In the genomic region with DNA sequence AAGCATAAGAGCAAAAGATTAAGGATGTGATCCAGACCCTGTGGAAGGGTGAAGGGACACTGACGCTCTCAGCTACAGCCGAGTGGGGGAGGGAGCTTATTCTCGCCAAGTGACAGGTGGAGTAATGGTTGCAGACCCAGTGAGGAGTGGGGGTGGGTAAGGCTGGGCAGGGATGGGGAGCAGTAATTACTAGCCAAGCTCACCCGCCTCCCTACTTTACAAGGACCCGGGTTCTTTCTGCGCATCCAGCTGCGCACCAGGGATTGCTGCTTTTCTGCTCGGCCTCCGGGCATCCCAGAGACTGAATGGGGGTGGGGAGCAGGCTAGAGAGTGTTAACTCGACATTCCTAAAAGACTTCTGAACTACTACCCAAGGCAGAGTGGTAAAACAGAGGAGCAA, we compare ENCODE assay signal across 14 mouse cellular contexts. TPM values are rescaled to one million over a fixed set of nuclear protein-coding genes. Genes with fewer than 3 reads are reported as not detected.
DNase-seq lines count a peak whose midpoint lies in the region; ATAC-seq and TF ChIP-seq lines count a peak whose summit lies in the region.
"Had no signal": no experiment of that assay in that cellular context is flagged by ENCODE, and none has a peak within 500 bp of the region (broad histone marks: within the 10 kb centered on the region; RNA-seq: fewer than 3 reads in every experiment).

No protein-coding gene starts in this region.

- under 1% methylated on average over 10 of the region's 10 CpGs for WGBS in forebrain, embryonic 13.5 days
- WGBS in limb, embryonic 10.5 days, result under 1% methylated on average over 10 of the region's 10 CpGs
- 0% methylated on average over 10 of the region's 10 CpGs for WGBS in neural tube, embryonic 11.5 days
- WGBS in kidney, embryonic 14.5 days, result 1% methylated on average over 10 of the region's 10 CpGs
- 0% methylated on average over 10 of the region's 10 CpGs for WGBS in lung, postnatal 0 days

- H3K27ac ChIP-seq in forebrain, embryonic 13.5 days, result no peak overlapping the region
- no peak overlapping the region for H3K27ac ChIP-seq in limb, embryonic 10.5 days
- H3K27ac ChIP-seq in neural tube, embryonic 11.5 days (ENCODE audit: low read depth, low read length), result no peak overlapping the region
- H3K27ac ChIP-seq in kidney, embryonic 14.5 days (ENCODE audit: low read depth, low read length), result no peak overlapping the region
- H3K27ac ChIP-seq in lung, postnatal 0 days (ENCODE audit: low read length), result no peak overlapping the region

- peaks cover 94% of the 10 kb centered on the region for H3K27me3 ChIP-seq in forebrain, embryonic 13.5 days
- peaks cover 100% of the 10 kb centered on the region for H3K27me3 ChIP-seq in limb, embryonic 10.5 days (ENCODE audit: low read depth, poor library complexity, severe bottlenecking)
- H3K27me3 ChIP-seq in neural tube, embryonic 11.5 days (ENCODE audit: control insufficient read depth, insufficient read depth, low read length), result peaks cover 71% of the 10 kb centered on the region
- peaks cover 85% of the 10 kb centered on the region for H3K27me3 ChIP-seq in kidney, embryonic 14.5 days (ENCODE audit: control insufficient read depth, insufficient read depth, low read length)
- H3K27me3 ChIP-seq in lung, postnatal 0 days (replicated peaks; ENCODE audit: insufficient read depth, low read length), result peaks cover 16% of the 10 kb centered on the region; the same call in 1 of the 2 replicates

- H3K36me3 ChIP-seq in forebrain, embryonic 13.5 days (ENCODE audit: poor library complexity, severe bottlenecking), result no peaks in the 10 kb centered on the region
- H3K36me3 ChIP-seq in limb, embryonic 10.5 days, result no peaks in the 10 kb centered on the region
- H3K36me3 ChIP-seq in neural tube, embryonic 11.5 days (ENCODE audit: control insufficient read depth, insufficient read depth, low read length), result no peaks in the 10 kb centered on the region
- H3K36me3 ChIP-seq in kidney, embryonic 14.5 days (ENCODE audit: control insufficient read depth, insufficient read depth, low read length), result no peaks in the 10 kb centered on the region
- H3K36me3 ChIP-seq in lung, postnatal 0 days (ENCODE audit: insufficient read depth, low read length), result no peaks in the 10 kb centered on the region

- H3K9me3 ChIP-seq in forebrain, embryonic 13.5 days (replicated peaks), result no peaks in the 10 kb centered on the region
- no peaks in the 10 kb centered on the region for H3K9me3 ChIP-seq in limb, embryonic 10.5 days (replicated peaks)
- H3K9me3 ChIP-seq in neural tube, embryonic 11.5 days (ENCODE audit: control insufficient read depth, low read length), result no peaks in the 10 kb centered on the region
- H3K9me3 ChIP-seq in kidney, embryonic 14.5 days (ENCODE audit: control insufficient read depth, low read length), result no peaks in the 10 kb centered on the region
- H3K9me3 ChIP-seq in lung, postnatal 0 days (ENCODE audit: low read length), result no peaks in the 10 kb centered on the region

- 0 out of 2 replicates have a peak overlapping the region, but pooled peaks have one; percentile 12 for H3K4me3 ChIP-seq in forebrain, embryonic 13.5 days
- peak overlapping the region; percentile 13; the same call in 1 of the 2 replicates for H3K4me3 ChIP-seq in limb, embryonic 10.5 days
- H3K4me3 ChIP-seq in neural tube, embryonic 11.5 days (ENCODE audit: low read depth, low read length), result peak overlapping the region; percentile 11; the same call in 1 of the 2 replicates
- H3K4me3 ChIP-seq in kidney, embryonic 14.5 days (ENCODE audit: low read length), result no peak overlapping the region
- H3K4me3 ChIP-seq in lung, postnatal 0 days (ENCODE audit: low read depth, low read length), result no peak overlapping the region

- peak; percentile 27 to 29 for DNase-seq in cerebellum, postnatal 10 days
- DNase-seq in cerebellum, postnatal 25 days, result no peak
- peak; percentile 38 for DNase-seq in limb, embryonic 10.5 days (ENCODE audit: low spot score)
- peak; percentile 54 for DNase-seq in neural tube, embryonic 11.5 days (ENCODE audit: low spot score)
- no peak for DNase-seq in lung, postnatal 0 days (ENCODE audit: low spot score)
- no peak for DNase-seq in layer of hippocampus, postnatal 25 days (ENCODE audit: extremely low spot score in 1 of 2, low spot score in 1 of 2)
- DNase-seq: kidney, adult 18-20 months; lung, embryonic 14.5 days had no signal

- H3K9ac ChIP-seq in forebrain, embryonic 13.5 days, result no peak overlapping the region
- H3K9ac ChIP-seq in neural tube, embryonic 11.5 days (ENCODE audit: low read length), result no peak overlapping the region
- no peak overlapping the region for H3K9ac ChIP-seq in kidney, embryonic 14.5 days (ENCODE audit: low read depth, low read length)
- no peak overlapping the region for H3K9ac ChIP-seq in lung, postnatal 0 days (replicated peaks; ENCODE audit: low read depth)
- H3K9ac ChIP-seq: lung, embryonic 14.5 days had no signal

- TF ChIP-seq CTCF in lung, postnatal 0 days (IDR thresholded peaks at IDR 0.05), result no peak

- ATAC-seq in forebrain, embryonic 13.5 days, result peak; percentile 58
- ATAC-seq in neural tube, embryonic 11.5 days (ENCODE audit: insufficient read depth, low FRiP score, low TSS enrichment), result peak; percentile 70
- ATAC-seq in kidney, embryonic 14.5 days (ENCODE audit: low FRiP score, low TSS enrichment), result no peak
- no peak for ATAC-seq in lung, postnatal 0 days

- TF ChIP-seq EP300 in lung, postnatal 0 days (IDR thresholded peaks at IDR 0.05), result no peak

- peaks cover 14% of the 10 kb centered on the region for H3K4me1 ChIP-seq in forebrain, embryonic 13.5 days
- H3K4me1 ChIP-seq in limb, embryonic 10.5 days, result peaks cover 15% of the 10 kb centered on the region
- H3K4me1 ChIP-seq in neural tube, embryonic 11.5 days (ENCODE audit: control insufficient read depth, insufficient read depth, low read length), result no peaks in the 10 kb centered on the region
- no peaks in the 10 kb centered on the region for H3K4me1 ChIP-seq in kidney, embryonic 14.5 days (ENCODE audit: control insufficient read depth, insufficient read depth, low read length)
- H3K4me1 ChIP-seq in lung, postnatal 0 days (ENCODE audit: insufficient read depth, low read depth, low read length), result no peaks in the 10 kb centered on the region

- peak overlapping the region; percentile 6; the same call in 1 of the 2 replicates for H3K4me2 ChIP-seq in forebrain, embryonic 13.5 days
- H3K4me2 ChIP-seq in neural tube, embryonic 11.5 days (ENCODE audit: low read depth), result peak overlapping the region; percentile 29
- no peak overlapping the region for H3K4me2 ChIP-seq in kidney, embryonic 14.5 days (replicated peaks; ENCODE audit: low read depth, low read length)
- H3K4me2 ChIP-seq in lung, postnatal 0 days (replicated peaks; ENCODE audit: low read depth, low read length), result no peak overlapping the region
- H3K4me2 ChIP-seq: lung, embryonic 14.5 days had no signal

RNA-seq across cellular contexts. Expression of gene Pou4f2, which starts 10.0 kb away (rescaled TPM):
- 0.05 TPM in 1 of 2 replicates, not detected in the other for polyA plus RNA-seq in forebrain, embryonic 13.5 days (2015; fragmentation: Nextera tagmentation; extraction: Ambion mirVana)
- polyA plus RNA-seq in limb, embryonic 10.5 days (2016; fragmentation: Nextera tagmentation; extraction: Ambion mirVana), result not detected in 2 replicates
- 2.7 and 3.3 TPM in 2 replicates for polyA plus RNA-seq in neural tube, embryonic 11.5 days (2014; fragmentation: Nextera tagmentation; extraction: Ambion mirVana)
- not detected in 2 replicates for polyA plus RNA-seq in kidney, embryonic 14.5 days (2014; fragmentation: Nextera tagmentation; extraction: Ambion mirVana)
- polyA plus RNA-seq in lung, postnatal 0 days (2015; fragmentation: Nextera tagmentation; extraction: Ambion mirVana), result not detected in 2 replicates
- total RNA-seq in layer of hippocampus, postnatal 25 days (2021), result not detected
- total RNA-seq: gastrocnemius, postnatal 4 days had no signal
- polyA plus RNA-seq: cortical plate, adult 2 months; heart, postnatal 0 days; lung, embryonic 14.5 days; spleen, adult 2 months had no signal

Comparison
In these comparisons a context has a peak if more than half of its experiments do, and no peak if none do; other contexts are left out.
1. DNase-seq: peak in cerebellum, postnatal 10 days (2 of 2), limb, embryonic 10.5 days (single experiment) and neural tube, embryonic 11.5 days (single experiment); none in cerebellum, postnatal 25 days (0 of 2), lung, postnatal 0 days (single experiment) and layer of hippocampus, postnatal 25 days (0 of 2).
2. ATAC-seq: peak in forebrain, embryonic 13.5 days (single experiment) and neural tube, embryonic 11.5 days (single experiment); none in kidney, embryonic 14.5 days (single experiment) and lung, postnatal 0 days (single experiment).
3. H3K4me2 ChIP-seq: peak in forebrain, embryonic 13.5 days (single experiment) and neural tube, embryonic 11.5 days (single experiment); none in kidney, embryonic 14.5 days (single experiment) and lung, postnatal 0 days (single experiment).
4. H3K4me3 ChIP-seq: peak in forebrain, embryonic 13.5 days (single experiment), limb, embryonic 10.5 days (single experiment) and neural tube, embryonic 11.5 days (single experiment); none in kidney, embryonic 14.5 days (single experiment) and lung, postnatal 0 days (single experiment).